Comparison of ENCODE assay signal across 8 mouse cellular contexts in genomic region chr14:47534176-47534525, GRCm38 (mm10). TPM values are rescaled to one million over a fixed set of nuclear protein-coding genes. Genes with fewer than 3 reads are reported as not detected.
A peak's percentile ranks its signal among the peaks of the same experiment; 100 is the strongest.
DNase-seq lines count a peak whose midpoint lies in the region; ATAC-seq and TF ChIP-seq lines count a peak whose summit lies in the region.

No protein-coding gene starts in this region.

- no peak for TF ChIP-seq CTCF in bone marrow, adult 2 months (IDR thresholded peaks at IDR 0.05; ENCODE audit: control insufficient read depth, insufficient read depth, low read length)
- TF ChIP-seq CTCF in liver, embryonic 14.5 days (IDR thresholded peaks at IDR 0.05; ENCODE audit: low read depth): no peak

- WGBS in forebrain, embryonic 13.5 days: 88% methylated on average over 5 of the region's 5 CpGs
- WGBS in forebrain, embryonic 14.5 days: 83% methylated on average over 5 of the region's 5 CpGs
- 86% methylated on average over 5 of the region's 5 CpGs for WGBS in bone marrow, adult 2 months
- WGBS in liver, embryonic 14.5 days (ENCODE audit: insufficient replicate concordance): 73% methylated on average over 5 of the region's 5 CpGs

- TF ChIP-seq EP300 in liver, embryonic 14.5 days (IDR thresholded peaks at IDR 0.05; ENCODE audit: low read depth): no peak

- peak; percentile 42; the same call in 1 of the 2 replicates for ATAC-seq in forebrain, embryonic 13.5 days
- ATAC-seq in forebrain, embryonic 14.5 days: no peak
- ATAC-seq in liver, embryonic 14.5 days (ENCODE audit: insufficient read depth): no peak

- TF ChIP-seq POLR2A in bone marrow, adult 2 months (IDR thresholded peaks at IDR 0.05; ENCODE audit: borderline replicate concordance, control insufficient read depth, low read depth, low read length): no peak

- H3K4me2 ChIP-seq in forebrain, embryonic 13.5 days: no peak overlapping the region
- no peak overlapping the region for H3K4me2 ChIP-seq in forebrain, embryonic 14.5 days (ENCODE audit: low read length)
- H3K4me2 ChIP-seq in liver, embryonic 14.5 days (ENCODE audit: low read depth): peak overlapping the region; percentile 29

- no peak overlapping the region for H3K9ac ChIP-seq in forebrain, embryonic 13.5 days
- H3K9ac ChIP-seq in forebrain, embryonic 14.5 days (ENCODE audit: low read length): no peak overlapping the region
- H3K9ac ChIP-seq in liver, embryonic 14.5 days (replicated peaks): peak overlapping the region; percentile 35

- H3K9me3 ChIP-seq in forebrain, embryonic 13.5 days (replicated peaks): no peaks in the 10 kb centered on the region
- H3K9me3 ChIP-seq in forebrain, embryonic 14.5 days (replicated peaks; ENCODE audit: control insufficient read depth, low read length): no peaks in the 10 kb centered on the region
- no peaks in the 10 kb centered on the region for H3K9me3 ChIP-seq in liver, embryonic 14.5 days (ENCODE audit: control insufficient read depth, low read length)

- H3K36me3 ChIP-seq in forebrain, embryonic 13.5 days (ENCODE audit: poor library complexity, severe bottlenecking): peaks cover 23% of the 10 kb centered on the region
- peaks cover 5% of the 10 kb centered on the region; the same call in 1 of the 2 replicates for H3K36me3 ChIP-seq in forebrain, embryonic 14.5 days (ENCODE audit: control insufficient read depth, insufficient read depth, low read length)
- peaks cover 26% of the 10 kb centered on the region for H3K36me3 ChIP-seq in liver, embryonic 14.5 days (replicated peaks; ENCODE audit: control insufficient read depth, insufficient read depth, low read depth)

- no peak overlapping the region for H3K4me3 ChIP-seq in forebrain, embryonic 13.5 days
- no peak overlapping the region for H3K4me3 ChIP-seq in forebrain, embryonic 14.5 days (ENCODE audit: low read depth, low read length)
- no peak overlapping the region for H3K4me3 ChIP-seq in bone marrow, adult 2 months (replicated peaks; ENCODE audit: control insufficient read depth, low read depth, low read length)
- no peak overlapping the region for H3K4me3 ChIP-seq in liver, embryonic 14.5 days (ENCODE audit: insufficient read depth in 1 of 2, low read depth in 2 of 2, low read length in 2 of 2)

- no peak for DNase-seq in forebrain, embryonic 14.5 days (ENCODE audit: low spot score)
- DNase-seq in kidney, postnatal 10 days: peak; percentile 16
- no peak for DNase-seq in kidney, adult 8-10 months
- DNase-seq in liver, embryonic 14.5 days (ENCODE audit: low read depth in 3 of 3, low spot score in 3 of 3): no peak
- no peak for DNase-seq in adrenal gland, postnatal 36 days
- DNase-seq in right cerebral cortex, postnatal 10 days (ENCODE audit: low spot score in 2 of 2): no peak

- no peaks in the 10 kb centered on the region for H3K27me3 ChIP-seq in forebrain, embryonic 13.5 days
- H3K27me3 ChIP-seq in forebrain, embryonic 14.5 days (replicated peaks; ENCODE audit: control insufficient read depth, insufficient read depth, low read length): no peaks in the 10 kb centered on the region
- no peaks in the 10 kb centered on the region for H3K27me3 ChIP-seq in liver, embryonic 14.5 days (ENCODE audit: control insufficient read depth, insufficient read depth, low read length)

- H3K27ac ChIP-seq in forebrain, embryonic 13.5 days: no peak overlapping the region
- H3K27ac ChIP-seq in forebrain, embryonic 14.5 days (ENCODE audit: low read depth, low read length): no peak overlapping the region
- peak overlapping the region; percentile 65 for H3K27ac ChIP-seq in bone marrow, adult 2 months (ENCODE audit: control insufficient read depth, insufficient read depth, low read depth, low read length, poor library complexity)
- peak overlapping the region; percentile 97 for H3K27ac ChIP-seq in liver, embryonic 14.5 days

- H3K4me1 ChIP-seq in forebrain, embryonic 13.5 days: no peaks in the 10 kb centered on the region
- no peaks in the 10 kb centered on the region for H3K4me1 ChIP-seq in forebrain, embryonic 14.5 days (ENCODE audit: control insufficient read depth, insufficient read depth, low read length)
- H3K4me1 ChIP-seq in bone marrow, adult 2 months (ENCODE audit: control insufficient read depth, insufficient read depth, low read length): peaks cover 2% of the 10 kb centered on the region; the same call in 1 of the 2 replicates
- peaks cover 24 to 36% of the 10 kb centered on the region in 2 experiments for H3K4me1 ChIP-seq in liver, embryonic 14.5 days (replicated peaks; ENCODE audit: control insufficient read depth in 2 of 2, insufficient read depth in 2 of 2, low read length in 1 of 2)

RNA-seq across cellular contexts. Expression of gene Atg14, which starts 36.3 kb away (rescaled TPM):
- polyA plus RNA-seq in forebrain, embryonic 13.5 days (2015; fragmentation: Nextera tagmentation; extraction: Ambion mirVana): 17.9 and 19.2 TPM in 2 replicates
- 17.7 and 22.6 TPM in 2 replicates for polyA plus RNA-seq in forebrain, embryonic 14.5 days (2014; fragmentation: Nextera tagmentation; extraction: Ambion mirVana)
- polyA plus RNA-seq in bone marrow, adult 2 months (2011; ENCODE audit: insufficient read depth, insufficient read length, low replicate concordance, missing spikeins): 3.3 and 9.8 TPM in 2 replicates
- 3.0 and 3.7 TPM in 2 replicates for polyA plus RNA-seq in liver, embryonic 14.5 days (2012; rRNA removed)
- polyA plus RNA-seq in liver, embryonic 14.5 days (2014; fragmentation: Nextera tagmentation; extraction: Ambion mirVana): 5.9 and 6.1 TPM in 2 replicates
- total RNA-seq in adrenal gland, postnatal 36 days (2021): 10 to 100 TPM; 11.8 to 14.9 TPM

Comparison
In these comparisons a context has a peak if more than half of its experiments do, and no peak if none do; other contexts are left out.
1. H3K27ac ChIP-seq: peak in bone marrow, adult 2 months (single experiment) and liver, embryonic 14.5 days (single experiment); none in forebrain, embryonic 13.5 days (single experiment) and forebrain, embryonic 14.5 days (single experiment).